Mouse (Mus musculus) kidney, embryonic 14.5 days (tissue): ENCODE measurements at regions not wholly inside any gene's neighbourhood (a gene's known extent, or its start where the extent isn't known, plus 50 kb on each side); places are given as distances from the start of the nearest gene placed in this dataset.

Source experiments
- ATAC-seq: fragments of 200-750 bp; cut with Nextera tagmentation; 2 replicates; pipeline ENCODE4 v1.8.0; 2017; ENCODE audit warnings: moderate number of reproducible peaks, mild to moderate bottlenecking, moderate TSS enrichment, moderate library complexity; ENCODE audit not compliant: low FRiP score, low TSS enrichment
- H3K27ac ChIP-seq: fragments of 300-500 bp; sonication (generic); 2 replicates; pipeline ENCODE4 v1.5.1; 2014; ENCODE audit warnings: low read depth, mild to moderate bottlenecking, low read length, moderate library complexity, mixed read lengths
- H3K27me3 ChIP-seq: fragments of 300-500 bp; sonication (generic); 2 replicates; pipeline ENCODE4 v1.6.1; 2014; ENCODE audit warnings: mild to moderate bottlenecking, low read length; ENCODE audit not compliant: control insufficient read depth, insufficient read depth
- H3K36me3 ChIP-seq: fragments of 300-500 bp; sonication (generic); 2 replicates; pipeline ENCODE4 v1.6.1; 2014; ENCODE audit warnings: low read length, mixed read lengths; ENCODE audit not compliant: control insufficient read depth, insufficient read depth
- H3K4me1 ChIP-seq: fragments of 300-500 bp; sonication (generic); 2 replicates; pipeline ENCODE4 v1.6.1; 2014; ENCODE audit warnings: low read length, mixed read lengths; ENCODE audit not compliant: control insufficient read depth, insufficient read depth
- H3K4me2 ChIP-seq: fragments of 300-500 bp; sonication (generic); replicated peaks from 2 replicates; pipeline ENCODE4 v1.6.1; 2014; ENCODE audit warnings: low read depth, mild to moderate bottlenecking, low read length
- H3K4me3 ChIP-seq: fragments of 300-500 bp; sonication (generic); 2 replicates; pipeline ENCODE4 v1.5.1; 2014; ENCODE audit warnings: mild to moderate bottlenecking, low read length
- H3K9ac ChIP-seq: fragments of 300-500 bp; sonication (generic); 2 replicates; pipeline ENCODE4 v1.6.1; 2014; ENCODE audit warnings: low read depth, mild to moderate bottlenecking, low read length, moderate library complexity
- H3K9me3 ChIP-seq: fragments of 300-500 bp; sonication (generic); 2 replicates; pipeline ENCODE4 v1.6.1; 2016; ENCODE audit warnings: low read length; ENCODE audit not compliant: control insufficient read depth
- WGBS: fragments of 180-500 bp; shearing (Covaris S2); extraction: QIAGEN DNeasy Blood & Tissue Kit; methylation state at CpG from one replicate; pipeline ENCODE4 v1.1.7; 2014; 5-methylcytosine and 5-hydroxymethylcytosine counted together

- no peak overlapping the region for H3K27ac ChIP-seq
- H3K4me1 ChIP-seq, result no peaks in the 10 kb centered on the region
- no peak for ATAC-seq
- H3K4me2 ChIP-seq, result no peak overlapping the region
- H3K27me3 ChIP-seq, result no peaks in the 10 kb centered on the region
- H3K9me3 ChIP-seq, result peaks cover 7% of the 10 kb centered on the region
- H3K9ac ChIP-seq, result no peak overlapping the region
- H3K4me3 ChIP-seq, result no peak overlapping the region
- 84% methylated on average over 3 of the region's 3 CpGs for WGBS
- H3K36me3 ChIP-seq, result no peaks in the 10 kb centered on the region
Measured at GRCm38 (mm10) chr5:150866198-150866597, 86.2 kb upstream of the Kl start.

DNA sequence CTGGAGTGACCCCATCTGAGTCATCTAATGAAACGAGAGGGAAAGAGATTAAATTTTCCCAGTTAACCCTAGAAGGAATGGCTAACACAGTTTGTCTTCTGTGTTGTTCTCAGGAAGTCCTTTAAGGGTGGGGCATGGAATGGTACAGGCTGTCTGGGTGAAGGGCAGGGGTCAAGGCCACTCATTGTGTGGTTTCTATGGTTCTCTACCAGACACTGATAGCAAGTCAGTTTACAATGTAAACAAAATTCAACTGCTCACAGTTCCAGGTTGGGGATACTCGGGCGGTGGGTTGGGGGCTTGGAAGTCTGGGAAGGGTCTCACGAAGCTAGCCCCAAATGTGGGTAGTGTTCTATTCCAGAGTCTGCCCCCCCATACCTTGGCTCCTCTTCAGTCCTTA lies 82.5 kb upstream of the Kl start:
- ATAC-seq, result no peak

DNA sequence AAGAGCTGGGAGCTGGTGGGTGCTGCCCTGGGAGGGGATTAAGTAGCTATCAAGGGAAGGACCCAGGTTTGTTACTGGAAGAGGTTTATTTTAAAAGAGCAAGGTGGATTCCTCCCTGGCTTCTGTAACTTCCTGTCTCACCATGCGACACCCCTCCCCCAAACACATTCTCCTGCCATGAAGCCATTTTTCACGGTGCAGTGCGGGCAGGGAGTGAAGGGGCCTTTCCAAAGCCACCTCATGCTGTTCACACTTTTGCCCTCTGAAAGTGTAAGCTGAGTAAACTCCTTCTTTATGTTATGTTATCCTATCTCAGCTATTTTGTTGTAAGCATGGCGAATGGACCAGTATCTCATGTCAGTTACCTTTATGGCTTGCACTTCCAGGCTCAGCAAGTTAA lies 73.6 kb upstream of the Kl start:
- no peak overlapping the region for H3K4me2 ChIP-seq

More for the DNA sequence above, 82.5 kb upstream of the Kl start:
- Histone ChIP-seq H3K36me3 (no peaks in the 10 kb centered on the region), H3K9me3 (peaks cover 10% of the 10 kb centered on the region), H3K27me3 (no peaks in the 10 kb centered on the region), H3K27ac (no peak overlapping the region), H3K4me1 (no peaks in the 10 kb centered on the region), H3K9ac (no peak overlapping the region), H3K4me3 (no peak overlapping the region), H3K4me2 (no peak overlapping the region)
- 60% methylated on average over 4 of the region's 4 CpGs for WGBS

DNA sequence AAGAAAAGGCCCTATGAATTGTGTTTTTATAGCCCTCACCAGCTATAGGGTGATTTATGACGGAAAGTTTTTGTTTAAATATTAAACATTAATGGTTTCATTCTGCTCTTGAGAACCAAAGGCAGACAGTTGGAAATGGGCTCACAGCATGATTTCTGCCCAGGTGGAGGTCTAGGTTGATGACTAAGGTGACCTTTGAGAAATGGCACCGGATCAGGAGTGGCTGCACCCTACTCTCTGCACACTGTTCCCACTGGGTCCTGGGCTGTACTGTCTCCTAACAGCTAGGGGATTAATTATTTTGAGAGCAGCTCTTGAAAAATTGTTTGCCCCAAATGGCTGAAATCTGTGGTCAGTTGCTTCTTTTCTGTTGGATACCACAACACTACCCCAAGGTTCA lies 68.7 kb upstream of the Kl start:
- Histone ChIP-seq H3K27me3 (no peaks in the 10 kb centered on the region), H3K9me3 (peaks cover 2% of the 10 kb centered on the region; the same call in 1 of the 2 replicates), H3K4me1 (0 out of 2 replicates have a peak, but pooled peaks cover 4% of the 10 kb centered on the region), H3K27ac (no peak overlapping the region), H3K36me3 (no peaks in the 10 kb centered on the region), H3K9ac (no peak overlapping the region), H3K4me2 (no peak overlapping the region), H3K4me3 (no peak overlapping the region)
- ATAC-seq, result no peak
- 65% methylated on average over 2 of the region's 2 CpGs for WGBS

More for the DNA sequence above, 73.6 kb upstream of the Kl start:
- H3K4me1 ChIP-seq, result 0 out of 2 replicates have a peak, but pooled peaks cover 8% of the 10 kb centered on the region
- H3K9ac ChIP-seq, result no peak overlapping the region
- H3K36me3 ChIP-seq, result no peaks in the 10 kb centered on the region
- WGBS, result 22% methylated on average over 4 of the region's 4 CpGs
- ATAC-seq, result no peak
- no peaks in the 10 kb centered on the region for H3K27me3 ChIP-seq
- no peak overlapping the region for H3K27ac ChIP-seq
- peaks cover 10% of the 10 kb centered on the region; the same call in 1 of the 2 replicates for H3K9me3 ChIP-seq
- H3K4me3 ChIP-seq, result no peak overlapping the region

DNA sequence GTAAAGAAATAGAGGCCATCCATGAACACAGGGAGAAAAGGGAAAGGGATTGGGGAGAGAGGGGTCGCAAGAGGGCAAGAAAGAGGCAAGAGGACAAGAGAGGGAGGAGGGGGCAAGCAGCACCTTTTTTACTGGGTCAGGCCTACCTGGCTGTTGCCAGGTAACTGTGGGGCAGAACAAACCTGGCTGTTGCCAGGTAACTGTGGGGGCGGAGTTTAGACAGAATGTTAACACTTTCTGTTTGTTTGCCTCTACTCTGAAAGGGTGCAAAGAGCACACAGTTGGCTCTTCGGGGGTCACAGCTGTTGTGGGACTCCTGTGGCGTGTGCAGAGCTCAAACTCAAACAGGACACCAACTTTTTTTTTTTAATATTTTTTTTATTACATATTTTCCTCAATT lies 62.3 kb upstream of the Kl start:
- H3K4me2 ChIP-seq, result no peak overlapping the region
- H3K36me3 ChIP-seq, result no peaks in the 10 kb centered on the region
- H3K27ac ChIP-seq, result no peak overlapping the region
- no peaks in the 10 kb centered on the region for H3K9me3 ChIP-seq
- 88% methylated on average over 4 of the region's 4 CpGs for WGBS
- peaks cover 11% of the 10 kb centered on the region for H3K4me1 ChIP-seq
- no peak overlapping the region for H3K9ac ChIP-seq
- no peak overlapping the region for H3K4me3 ChIP-seq
- ATAC-seq, result no peak
- H3K27me3 ChIP-seq, result no peaks in the 10 kb centered on the region

GRCm38 (mm10) chr5:150891262-150891940 lies 61.0 kb upstream of the Kl start:
- no peak overlapping the region for H3K4me2 ChIP-seq
- H3K4me3 ChIP-seq, result no peak overlapping the region
- ATAC-seq, result no peak
- H3K9ac ChIP-seq, result no peak overlapping the region
- no peaks in the 10 kb centered on the region for H3K9me3 ChIP-seq
- H3K27me3 ChIP-seq, result no peaks in the 10 kb centered on the region
- H3K27ac ChIP-seq, result no peak overlapping the region
- H3K4me1 ChIP-seq, result peaks cover 11% of the 10 kb centered on the region
- WGBS, result 77% methylated on average over 7 of the region's 7 CpGs
- no peaks in the 10 kb centered on the region for H3K36me3 ChIP-seq

DNA sequence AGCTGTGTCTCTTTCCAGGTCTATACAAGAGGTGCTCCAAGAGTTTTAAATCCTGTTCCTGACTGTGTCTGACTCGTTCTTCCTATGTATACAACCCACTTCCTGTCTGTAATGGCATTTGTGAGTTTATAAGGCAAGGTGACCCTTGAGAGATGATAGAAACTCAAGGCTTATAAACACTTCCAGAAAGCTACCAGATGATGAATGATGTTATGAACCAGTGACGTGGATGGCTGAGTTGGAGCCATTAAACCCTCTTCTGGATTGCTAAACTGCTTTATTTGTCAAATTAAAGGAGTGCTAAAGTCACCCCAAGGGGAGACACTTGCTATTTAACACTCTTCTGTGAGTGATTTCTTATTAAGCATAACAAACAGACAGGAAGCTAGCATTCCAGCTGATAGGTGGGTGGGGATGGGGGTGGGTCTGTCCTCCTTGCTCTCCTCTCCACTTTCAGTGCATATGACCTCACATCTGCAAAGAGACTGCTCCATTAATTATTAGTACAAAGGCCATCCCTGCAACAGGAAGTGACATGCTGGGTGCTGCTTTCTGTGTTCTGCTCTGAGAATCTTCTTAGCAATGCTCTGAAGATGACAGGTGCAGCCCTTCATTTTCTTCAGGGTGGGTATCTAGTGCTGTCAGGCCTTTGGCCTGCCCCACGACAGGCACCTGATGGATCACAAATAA lies 58.2 kb upstream of the Kl start:
- H3K4me3 ChIP-seq, result no peak overlapping the region
- H3K36me3 ChIP-seq, result no peaks in the 10 kb centered on the region
- peak; percentile 87 for ATAC-seq
- peaks cover 11% of the 10 kb centered on the region for H3K4me1 ChIP-seq
- H3K9me3 ChIP-seq, result no peaks in the 10 kb centered on the region
- H3K4me2 ChIP-seq, result no peak overlapping the region
- no peaks in the 10 kb centered on the region for H3K27me3 ChIP-seq
- WGBS, result 7% methylated on average over 3 of the region's 3 CpGs
- peak overlapping the region; percentile 42; the same call in 1 of the 2 replicates for H3K27ac ChIP-seq
- H3K9ac ChIP-seq, result no peak overlapping the region

- WGBS, result 30% methylated on average over 4 of the region's 4 CpGs
- H3K36me3 ChIP-seq, result no peaks in the 10 kb centered on the region
- H3K4me2 ChIP-seq, result no peak overlapping the region
- H3K4me1 ChIP-seq, result peaks cover 11% of the 10 kb centered on the region
- H3K4me3 ChIP-seq, result no peak overlapping the region
- H3K27ac ChIP-seq, result peak overlapping the region; percentile 42; the same call in 1 of the 2 replicates
- H3K9me3 ChIP-seq, result no peaks in the 10 kb centered on the region
- no peak overlapping the region for H3K9ac ChIP-seq
- H3K27me3 ChIP-seq, result no peaks in the 10 kb centered on the region
- peak; percentile 40; the same call in 1 of the 2 replicates for ATAC-seq
Measured at GRCm38 (mm10) chr5:150894739-150895085, 57.7 kb upstream of the Kl start.

DNA sequence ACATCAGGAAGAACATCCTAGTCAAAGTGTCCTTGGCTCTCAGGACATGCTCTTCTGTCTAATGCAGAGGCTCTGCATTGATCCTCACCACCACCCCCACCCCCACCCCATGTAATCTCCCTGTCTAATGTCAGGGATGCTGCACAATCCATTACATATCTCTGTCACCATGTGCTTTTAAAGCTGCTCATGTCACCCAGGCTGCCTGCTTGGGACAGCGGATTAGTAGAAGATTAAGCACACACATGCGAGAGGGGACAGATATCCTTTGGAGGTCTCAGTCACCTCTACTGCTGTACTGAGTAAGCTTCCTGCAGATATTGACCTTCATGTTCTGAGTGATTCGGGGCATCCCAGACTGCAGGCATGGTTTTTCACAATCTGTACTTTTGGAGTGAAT lies 50.7 kb upstream of the Kl start:
- no peaks in the 10 kb centered on the region for H3K36me3 ChIP-seq
- H3K27ac ChIP-seq, result no peak overlapping the region
- ATAC-seq, result no peak
- H3K27me3 ChIP-seq, result no peaks in the 10 kb centered on the region
- H3K4me1 ChIP-seq, result no peaks in the 10 kb centered on the region
- WGBS, result 91% methylated on average over 3 of the region's 3 CpGs
- no peak overlapping the region for H3K4me3 ChIP-seq
- H3K9ac ChIP-seq, result no peak overlapping the region
- H3K9me3 ChIP-seq, result no peaks in the 10 kb centered on the region
- H3K4me2 ChIP-seq, result no peak overlapping the region
